Mouse (Mus musculus) intestine, embryonic 16.5 days (tissue): ENCODE measurements around the gene Ube3c. TPM values are rescaled to one million over a fixed set of nuclear protein-coding genes. Genes with fewer than 3 reads are reported as not detected.
"Not testable (repeated sequence)": the region's sequence is repeated elsewhere in the genome, so short reads cannot be mapped to it uniquely, and the experiment has no call there.

Source experiments
- ATAC-seq: fragments of 200-750 bp; cut with Nextera tagmentation; 2 replicates; pipeline ENCODE4 v1.8.0; 2017; ENCODE audit warnings: moderate TSS enrichment, moderate library complexity
- H3K27ac ChIP-seq: fragments of 300-500 bp; sonication (generic); 2 replicates; pipeline ENCODE4 v1.5.1; 2014; ENCODE audit warnings: mild to moderate bottlenecking, low read length
- H3K27me3 ChIP-seq: fragments of 300-500 bp; sonication (generic); replicated peaks from 2 replicates; pipeline ENCODE4 v1.6.1; 2014; ENCODE audit warnings: low read length, control low read depth, mixed read lengths; ENCODE audit not compliant: control insufficient read depth, insufficient read depth
- H3K36me3 ChIP-seq: fragments of 300-500 bp; sonication (generic); 2 replicates; pipeline ENCODE4 v1.6.1; 2014; ENCODE audit warnings: low read length, control low read depth; ENCODE audit not compliant: control insufficient read depth, insufficient read depth
- H3K4me1 ChIP-seq: fragments of 300-500 bp; sonication (generic); 2 replicates; pipeline ENCODE4 v1.6.1; 2014; ENCODE audit warnings: low read length, control low read depth, mixed read lengths; ENCODE audit not compliant: control insufficient read depth, insufficient read depth
- H3K4me2 ChIP-seq: fragments of 300-500 bp; sonication (generic); 2 replicates; pipeline ENCODE4 v1.6.1; 2014; ENCODE audit warnings: low read depth, low read length, control low read depth
- H3K4me3 ChIP-seq: fragments of 300-500 bp; sonication (generic); 2 replicates; pipeline ENCODE4 v1.5.1; 2014; ENCODE audit warnings: mild to moderate bottlenecking, low read length
- H3K9ac ChIP-seq: fragments of 300-500 bp; sonication (generic); 2 replicates; pipeline ENCODE4 v1.6.1; 2014; ENCODE audit warnings: low read depth, low read length
- H3K9me3 ChIP-seq: fragments of 300-500 bp; sonication (generic); 2 replicates; pipeline ENCODE4 v1.6.1; 2016; ENCODE audit warnings: low read length, control low read depth; ENCODE audit not compliant: control insufficient read depth
- WGBS: fragments of 180-500 bp; shearing (Covaris S2); extraction: QIAGEN DNeasy Blood & Tissue Kit; methylation state at CpG from one replicate; pipeline ENCODE4 v1.1.7; 2014; 5-methylcytosine and 5-hydroxymethylcytosine counted together
- polyA plus RNA-seq: library from polyadenylated mRNA; unstranded; fragments of >200 nt; fragmentation: Nextera tagmentation; extraction: Ambion mirVana; gene quantifications from 2 replicates; pipeline ENCODE4 v1.2.1, GENCODE M21; 2015

The Ube3c gene
- polyA plus RNA-seq, 1 experiment from 2014 or later = 9.4 TPM

DNA sequence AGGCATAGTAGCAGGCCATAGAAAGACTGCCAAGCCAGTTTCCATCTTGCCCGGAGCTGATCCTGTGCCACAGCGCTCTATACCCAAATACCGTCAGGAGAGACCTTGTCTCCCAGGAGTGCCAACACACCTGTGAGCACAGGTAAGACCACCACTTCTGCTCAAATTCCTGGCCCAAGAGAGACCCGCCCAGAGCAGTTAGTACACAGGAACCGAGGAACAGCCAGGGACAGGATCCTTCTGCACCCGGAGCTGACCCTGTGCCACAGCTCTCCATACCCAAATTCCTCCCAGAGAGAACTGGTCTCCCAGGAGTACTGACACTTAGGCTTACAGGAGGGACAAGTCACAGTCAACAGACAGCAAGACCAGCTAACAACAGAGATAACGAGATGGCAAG is 23.1 kb downstream of the Ube3c start:
- not testable (repeated sequence) for H3K27ac ChIP-seq, H3K4me2 ChIP-seq, H3K9ac ChIP-seq, H3K9me3 ChIP-seq, H3K36me3 ChIP-seq, H3K4me3 ChIP-seq, H3K27me3 ChIP-seq, H3K4me1 ChIP-seq, ATAC-seq
- WGBS = 99% methylated on average over 7 of the region's 7 CpGs

DNA sequence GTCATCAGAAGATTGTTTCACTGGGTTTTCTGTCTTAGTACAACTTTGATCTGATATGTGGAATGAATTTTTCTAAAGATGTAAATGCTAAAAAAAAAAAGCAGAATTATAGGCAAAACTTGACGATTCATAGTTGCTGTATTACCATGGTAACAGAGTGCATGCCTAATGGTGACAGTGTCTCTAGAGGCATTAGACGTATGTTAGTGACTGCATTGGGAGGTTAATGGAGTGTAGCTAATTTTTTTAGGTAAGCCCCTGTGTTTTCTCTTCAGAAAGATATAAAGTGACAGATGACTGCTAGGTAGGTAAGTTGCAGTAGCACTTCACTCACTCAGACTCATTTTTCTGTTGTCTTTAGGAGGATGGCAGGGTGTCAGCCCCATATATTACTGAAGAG is 37.5 kb downstream of the Ube3c start:
- no peaks in the 10 kb centered on the region for H3K9me3 ChIP-seq
- no peak overlapping the region for H3K27ac ChIP-seq
- no peaks in the 10 kb centered on the region for H3K4me1 ChIP-seq
- no peak overlapping the region for H3K4me3 ChIP-seq
- H3K36me3 ChIP-seq = peaks cover 16% of the 10 kb centered on the region
- H3K27me3 ChIP-seq = no peaks in the 10 kb centered on the region
- H3K4me2 ChIP-seq = no peak overlapping the region
- 79% methylated on average over 2 of the region's 2 CpGs for WGBS
- H3K9ac ChIP-seq = no peak overlapping the region
- ATAC-seq = no peak

DNA sequence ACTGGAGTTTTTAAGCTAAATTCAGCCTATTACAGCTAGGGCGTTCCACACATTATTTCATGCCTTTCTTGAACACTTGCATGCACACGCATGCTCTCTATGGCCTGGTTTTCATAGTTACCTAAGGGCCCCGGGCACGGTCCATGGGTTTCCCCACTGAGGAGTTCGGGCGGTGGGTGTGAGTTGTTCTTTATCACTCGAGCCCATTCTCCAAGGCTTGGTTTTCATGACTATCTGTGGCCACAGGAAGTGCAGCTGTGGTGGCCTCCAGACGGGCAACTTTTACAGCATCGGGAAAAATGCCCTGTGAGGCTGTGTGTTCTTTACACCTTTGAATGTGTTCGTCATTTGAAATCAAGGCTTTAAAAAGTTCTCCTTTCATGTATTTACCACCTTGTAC is 56.6 kb downstream of the Ube3c start:
- H3K4me1 ChIP-seq = no peaks in the 10 kb centered on the region
- no peak overlapping the region for H3K9ac ChIP-seq
- no peak overlapping the region for H3K27ac ChIP-seq
- no peaks in the 10 kb centered on the region for H3K9me3 ChIP-seq
- H3K4me3 ChIP-seq = no peak overlapping the region
- H3K27me3 ChIP-seq = no peaks in the 10 kb centered on the region
- WGBS = 92% methylated on average over 10 of the region's 10 CpGs
- no peak overlapping the region for H3K4me2 ChIP-seq
- ATAC-seq = no peak
- H3K36me3 ChIP-seq = 0 out of 2 replicates have a peak, but pooled peaks cover 8% of the 10 kb centered on the region

DNA sequence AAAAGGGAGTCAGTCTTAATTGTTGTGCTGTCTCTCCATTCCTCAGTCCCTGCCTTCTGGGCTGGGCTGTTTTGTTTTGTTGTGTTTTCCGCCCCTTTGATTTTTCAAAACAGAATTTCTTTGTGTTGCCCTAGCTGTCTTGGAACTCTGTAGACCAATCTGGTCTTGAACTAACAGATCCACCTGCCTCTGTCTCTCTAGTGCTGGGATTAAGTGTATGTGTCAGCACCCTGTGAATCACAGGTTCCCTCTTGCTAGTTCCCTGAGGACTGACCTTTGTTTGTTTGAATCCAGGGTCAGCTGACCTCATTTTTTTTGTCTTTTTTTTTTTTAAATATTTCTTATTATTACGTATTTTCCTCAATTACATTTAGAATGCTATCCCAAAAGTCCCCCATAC is 60.9 kb downstream of the Ube3c start:
- no peaks in the 10 kb centered on the region for H3K9me3 ChIP-seq
- H3K4me3 ChIP-seq = no peak overlapping the region
- WGBS = 94% methylated on average over 2 of the region's 2 CpGs
- H3K27me3 ChIP-seq = no peaks in the 10 kb centered on the region
- peaks cover 8% of the 10 kb centered on the region; the same call in 1 of the 2 replicates for H3K36me3 ChIP-seq
- H3K27ac ChIP-seq = no peak overlapping the region
- H3K4me1 ChIP-seq = no peaks in the 10 kb centered on the region
- no peak for ATAC-seq
- no peak overlapping the region for H3K9ac ChIP-seq
- H3K4me2 ChIP-seq = no peak overlapping the region

DNA sequence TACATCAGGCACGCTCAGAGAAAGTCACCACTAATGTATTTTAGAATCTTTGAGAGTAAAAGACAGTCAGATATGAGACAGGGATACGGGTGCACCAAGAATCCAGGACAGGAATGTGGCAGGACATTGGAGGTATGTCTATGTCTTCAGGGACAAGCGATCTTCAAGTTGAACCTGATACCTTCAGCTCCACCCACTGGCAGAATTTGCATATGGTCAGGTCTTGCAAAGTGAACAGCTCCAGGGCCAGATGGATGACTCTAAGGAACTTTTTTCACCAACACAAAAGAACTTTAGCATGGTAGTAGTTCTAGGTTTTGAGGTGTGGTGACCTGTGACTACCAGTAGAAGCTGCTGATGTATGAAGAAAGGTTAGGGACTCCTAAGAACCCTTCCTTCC is 62.7 kb downstream of the Ube3c start:
- Histone ChIP-seq H3K4me1 (no peaks in the 10 kb centered on the region), H3K27ac (no peak overlapping the region), H3K9me3 (no peaks in the 10 kb centered on the region), H3K27me3 (no peaks in the 10 kb centered on the region), H3K4me2 (no peak overlapping the region), H3K36me3 (no peaks in the 10 kb centered on the region; the same call in 1 of the 2 replicates), H3K9ac (no peak overlapping the region), H3K4me3 (no peak overlapping the region)
- no peak for ATAC-seq
- WGBS = 81% methylated on average over 3 of the region's 3 CpGs

DNA sequence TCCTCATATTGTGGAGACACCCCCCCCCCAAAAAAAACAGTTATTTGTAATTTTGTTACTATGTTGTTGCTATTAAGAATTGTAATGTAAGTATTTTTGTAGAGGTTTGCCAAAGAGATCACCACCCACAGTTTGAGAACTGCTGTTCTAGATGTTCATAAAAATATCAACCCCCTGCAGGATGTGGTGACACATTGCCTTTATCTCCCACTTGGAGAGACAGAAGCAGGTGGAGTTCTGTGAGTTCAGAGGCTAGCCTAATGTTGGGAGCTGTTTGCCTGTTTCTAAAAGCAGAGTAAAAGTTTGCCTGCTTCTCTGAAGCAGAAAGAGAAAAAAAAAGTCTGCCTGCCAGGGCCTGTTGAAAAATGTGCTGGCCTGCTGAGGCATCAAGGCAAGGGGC is 67.3 kb downstream of the Ube3c start:
- no peak for ATAC-seq
- H3K4me3 ChIP-seq = no peak overlapping the region
- H3K4me2 ChIP-seq = no peak overlapping the region
- H3K27me3 ChIP-seq = no peaks in the 10 kb centered on the region
- H3K36me3 ChIP-seq = peaks cover 12% of the 10 kb centered on the region
- H3K4me1 ChIP-seq = no peaks in the 10 kb centered on the region
- H3K9ac ChIP-seq = no peak overlapping the region
- H3K9me3 ChIP-seq = no peaks in the 10 kb centered on the region
- no peak overlapping the region for H3K27ac ChIP-seq

DNA sequence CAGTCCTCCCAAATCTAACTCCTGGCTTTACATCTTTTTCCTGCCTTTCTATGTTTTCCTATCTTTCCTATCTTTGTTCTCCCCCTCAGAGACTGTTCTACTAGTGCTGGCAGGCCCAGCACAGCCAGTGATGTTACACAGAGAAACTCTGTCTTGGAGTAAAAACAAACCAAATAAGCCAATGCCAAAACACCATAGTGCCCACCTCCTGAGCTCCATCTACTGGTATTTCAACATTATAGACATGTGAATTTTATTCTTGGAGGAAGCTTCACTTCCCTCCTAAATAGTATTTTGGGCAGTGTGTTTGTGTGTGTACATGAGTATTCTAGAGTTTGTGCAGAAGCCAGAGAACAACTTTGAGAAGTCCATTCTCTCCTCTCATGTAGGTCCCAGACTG is 67.8 kb downstream of the Ube3c start:
- H3K4me2 ChIP-seq = no peak overlapping the region
- no peak overlapping the region for H3K9ac ChIP-seq
- H3K4me3 ChIP-seq = no peak overlapping the region
- H3K27me3 ChIP-seq = no peaks in the 10 kb centered on the region
- ATAC-seq = no peak
- H3K36me3 ChIP-seq = peaks cover 13% of the 10 kb centered on the region
- H3K4me1 ChIP-seq = no peaks in the 10 kb centered on the region
- no peaks in the 10 kb centered on the region for H3K9me3 ChIP-seq
- H3K27ac ChIP-seq = no peak overlapping the region

DNA sequence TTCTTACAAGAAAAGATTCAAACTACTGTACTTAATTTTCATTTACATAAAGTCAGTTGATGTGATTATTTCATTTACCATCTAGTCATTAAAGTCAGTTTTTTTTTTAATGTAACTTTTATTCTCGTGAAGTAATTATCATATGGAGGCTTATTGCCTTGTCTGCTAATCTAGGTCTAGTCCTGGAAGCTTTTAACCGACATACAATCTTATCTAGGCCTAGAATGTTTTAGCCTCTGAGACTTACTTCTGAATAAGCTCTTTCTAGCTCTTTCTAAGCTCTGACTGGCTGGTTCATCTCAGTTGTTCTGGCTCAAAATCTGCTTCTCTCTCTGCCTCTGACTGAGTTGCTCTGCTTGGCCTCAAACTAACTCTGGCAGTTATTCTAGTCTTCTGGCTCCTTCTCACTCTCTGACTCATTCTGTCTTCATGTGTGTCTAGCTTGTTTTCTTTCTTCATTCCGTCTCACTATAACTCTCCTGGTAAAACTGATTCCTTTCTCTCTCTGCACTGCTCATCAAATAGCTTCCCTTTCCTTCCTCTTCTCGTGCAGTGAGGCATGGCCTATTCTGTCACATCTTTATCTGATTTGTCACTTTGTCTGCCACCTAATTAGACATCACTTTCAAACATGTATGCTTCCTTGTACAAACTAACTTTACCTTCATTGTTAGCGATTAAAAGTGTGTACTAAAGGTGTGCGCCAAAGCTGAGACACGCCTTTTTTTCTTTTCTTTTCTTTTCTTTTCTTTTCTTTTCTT is 72.3 kb downstream of the Ube3c start:
- no peak overlapping the region for H3K27ac ChIP-seq
- ATAC-seq = no peak
- H3K9ac ChIP-seq = no peak overlapping the region
- H3K4me1 ChIP-seq = 0 out of 2 replicates have a peak, but pooled peaks cover 5% of the 10 kb centered on the region
- no peak overlapping the region for H3K4me2 ChIP-seq
- H3K4me3 ChIP-seq = no peak overlapping the region
- H3K36me3 ChIP-seq = peaks cover 15% of the 10 kb centered on the region
- H3K27me3 ChIP-seq = no peaks in the 10 kb centered on the region
- no peaks in the 10 kb centered on the region for H3K9me3 ChIP-seq
- WGBS = 89% methylated on average over 7 of the region's 7 CpGs

DNA sequence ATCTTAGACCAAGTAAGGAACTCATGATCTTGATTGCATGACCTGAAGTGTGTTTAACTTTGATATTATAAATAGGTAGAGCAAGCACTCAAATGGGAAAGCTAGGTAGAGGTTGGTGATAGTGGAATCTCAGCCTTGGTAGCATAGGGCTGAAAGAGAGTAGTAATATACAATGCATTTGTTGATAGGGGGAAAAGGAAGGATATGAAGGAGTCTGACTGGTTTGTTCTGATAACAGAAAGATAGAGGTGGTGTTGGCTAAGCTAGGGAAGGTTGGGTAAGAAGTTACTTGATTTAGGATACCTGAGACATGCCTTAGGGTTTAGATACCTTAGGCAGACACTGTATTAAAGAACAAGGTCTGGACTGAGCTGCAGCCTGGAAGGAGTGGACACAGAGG is 82.7 kb downstream of the Ube3c start:
- no peaks in the 10 kb centered on the region for H3K27me3 ChIP-seq
- no peaks in the 10 kb centered on the region for H3K36me3 ChIP-seq
- no peak for ATAC-seq
- H3K4me1 ChIP-seq = no peaks in the 10 kb centered on the region
- no peak overlapping the region for H3K4me3 ChIP-seq
- H3K27ac ChIP-seq = no peak overlapping the region
- H3K9ac ChIP-seq = no peak overlapping the region
- no peaks in the 10 kb centered on the region for H3K9me3 ChIP-seq
- no peak overlapping the region for H3K4me2 ChIP-seq
